Comparison of ENCODE assay signal across 9 mouse cellular contexts in the genomic region with DNA sequence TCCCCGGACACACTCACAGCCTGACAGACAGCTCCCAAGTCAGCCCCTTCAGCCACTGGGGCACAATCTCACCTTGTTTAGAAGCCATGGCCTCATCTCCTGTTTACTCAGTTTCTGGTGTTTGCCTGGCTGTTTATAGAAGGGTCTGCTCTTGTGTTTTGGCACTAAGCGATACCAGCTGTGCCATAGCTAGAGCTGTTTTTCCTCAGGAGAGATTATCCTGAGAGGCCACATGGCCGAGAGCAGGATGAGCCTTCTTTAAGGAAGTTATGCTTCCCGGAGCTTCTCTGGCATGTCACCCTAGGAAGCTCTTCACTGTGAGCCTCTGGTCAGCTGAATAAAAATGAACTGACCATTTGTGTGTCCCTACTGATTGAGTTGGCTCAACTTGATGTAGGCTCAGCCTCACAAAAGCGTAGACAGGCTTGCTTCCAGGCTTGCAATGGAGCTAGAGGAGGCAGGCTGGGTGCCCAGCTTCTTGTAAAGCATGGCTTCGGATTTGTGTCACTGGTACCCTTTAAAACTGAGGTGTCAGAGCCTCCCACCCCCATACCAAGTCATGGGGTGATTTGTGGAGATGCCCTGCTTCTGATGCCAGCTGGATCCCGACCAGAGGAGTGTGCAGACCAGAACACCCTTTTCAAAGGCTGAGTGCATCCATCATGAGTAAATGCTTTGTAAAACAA. TPM values are rescaled to one million over a fixed set of nuclear protein-coding genes. Genes with fewer than 3 reads are reported as not detected.
DNase-seq lines count a peak whose midpoint lies in the region; ATAC-seq lines count a peak whose summit lies in the region.
"Had no signal": no experiment of that assay in that cellular context is flagged by ENCODE, and none has a peak within 500 bp of the region (broad histone marks: within the 10 kb centered on the region; RNA-seq: fewer than 3 reads in every experiment).

No protein-coding gene starts in this region.

- H3K4me1 ChIP-seq in limb, embryonic 12.5 days (replicated peaks) = no peaks in the 10 kb centered on the region
- H3K4me1 ChIP-seq in limb, embryonic 10.5 days = 0 out of 2 replicates have a peak, but pooled peaks cover 3% of the 10 kb centered on the region
- H3K4me1 ChIP-seq: liver, embryonic 15.5 days had no signal

- no peak for ATAC-seq in limb, embryonic 12.5 days (ENCODE audit: insufficient number of reproducible peaks, insufficient read depth, low FRiP score, low TSS enrichment, low read depth)
- peak; percentile 71 for ATAC-seq in cerebellum, adult (ENCODE audit: insufficient number of reproducible peaks, low FRiP score, low TSS enrichment)

- no peak overlapping the region for H3K9ac ChIP-seq in limb, embryonic 12.5 days (replicated peaks)
- H3K9ac ChIP-seq: liver, embryonic 15.5 days had no signal

- DNase-seq in limb, embryonic 10.5 days (ENCODE audit: low spot score) = no peak
- DNase-seq in cerebellum, postnatal 25 days = peak; percentile 65 to 77
- peak; percentile 31 to 53 for DNase-seq in right cerebral cortex, adult 2 months (ENCODE audit: low spot score in 2 of 2)
- no peak for DNase-seq in c-Kit-positive CD71-positive TER-119-positive erythroid progenitor cells, embryonic 14.5 days (ENCODE audit: low spot score)
- DNase-seq in heart, postnatal 25 days (ENCODE audit: low spot score) = no peak

- no peak overlapping the region for H3K4me2 ChIP-seq in limb, embryonic 12.5 days
- H3K4me2 ChIP-seq: liver, embryonic 15.5 days had no signal

- intact Hi-C loops in heart, postnatal 25 days (cut with DNase I) = no loop called here

- no peaks in the 10 kb centered on the region for H3K9me3 ChIP-seq in limb, embryonic 12.5 days
- H3K9me3 ChIP-seq in limb, embryonic 10.5 days (replicated peaks) = no peaks in the 10 kb centered on the region
- H3K9me3 ChIP-seq: liver, embryonic 15.5 days had no signal

- peak overlapping the region; percentile 3; the same call in 1 of the 2 replicates for H3K27ac ChIP-seq in limb, embryonic 12.5 days
- no peak overlapping the region for H3K27ac ChIP-seq in limb, embryonic 10.5 days
- H3K27ac ChIP-seq: kidney, postnatal 0 days; liver, embryonic 15.5 days had no signal

- H3K27me3 ChIP-seq in limb, embryonic 12.5 days = no peaks in the 10 kb centered on the region
- no peaks in the 10 kb centered on the region for H3K27me3 ChIP-seq in limb, embryonic 10.5 days (ENCODE audit: low read depth, poor library complexity, severe bottlenecking)
- H3K27me3 ChIP-seq: liver, embryonic 15.5 days had no signal

- no peaks in the 10 kb centered on the region for H3K36me3 ChIP-seq in limb, embryonic 12.5 days
- no peaks in the 10 kb centered on the region for H3K36me3 ChIP-seq in limb, embryonic 10.5 days
- H3K36me3 ChIP-seq: liver, embryonic 15.5 days had no signal

- WGBS in limb, embryonic 12.5 days = 69% methylated on average over 7 of the region's 7 CpGs
- 71% methylated on average over 7 of the region's 7 CpGs for WGBS in limb, embryonic 10.5 days

- no peak overlapping the region for H3K4me3 ChIP-seq in limb, embryonic 12.5 days (replicated peaks)
- H3K4me3 ChIP-seq in limb, embryonic 10.5 days = no peak overlapping the region
- H3K4me3 ChIP-seq: liver, embryonic 15.5 days had no signal

RNA-seq across cellular contexts. Expression of a gene that starts 42.1 kb away (rescaled TPM):
- polyA plus RNA-seq in limb, embryonic 12.5 days (2016; fragmentation: Nextera tagmentation; extraction: Ambion mirVana) = 10.4 and 10.7 TPM in 2 replicates
- polyA plus RNA-seq in limb, embryonic 10.5 days (2016; fragmentation: Nextera tagmentation; extraction: Ambion mirVana) = 6.2 and 6.9 TPM in 2 replicates
- total RNA-seq in heart, postnatal 25 days (2021) = 1 to 10 TPM in 1 of 2 experiments, under 1 TPM in 1; 0.88 to 1.1 TPM

Comparison
In these comparisons a context has a peak if more than half of its experiments do, and no peak if none do; other contexts are left out.
1. DNase-seq: peak in cerebellum, postnatal 25 days (2 of 2) and right cerebral cortex, adult 2 months (2 of 2); none in limb, embryonic 10.5 days (single experiment), c-Kit-positive CD71-positive TER-119-positive erythroid progenitor cells, embryonic 14.5 days (single experiment) and heart, postnatal 25 days (single experiment).